Mouse (Mus musculus): ENCODE data around the gene Tlk2. TPM values are rescaled to one million over a fixed set of nuclear protein-coding genes. Genes with fewer than 3 reads are reported as not detected.
A peak's percentile ranks its signal among the peaks of the same experiment; 100 is the strongest.

The Tlk2 gene
- total RNA-seq, 2 experiments from 2014 or later: 37.5 to 40.0 TPM

DNA sequence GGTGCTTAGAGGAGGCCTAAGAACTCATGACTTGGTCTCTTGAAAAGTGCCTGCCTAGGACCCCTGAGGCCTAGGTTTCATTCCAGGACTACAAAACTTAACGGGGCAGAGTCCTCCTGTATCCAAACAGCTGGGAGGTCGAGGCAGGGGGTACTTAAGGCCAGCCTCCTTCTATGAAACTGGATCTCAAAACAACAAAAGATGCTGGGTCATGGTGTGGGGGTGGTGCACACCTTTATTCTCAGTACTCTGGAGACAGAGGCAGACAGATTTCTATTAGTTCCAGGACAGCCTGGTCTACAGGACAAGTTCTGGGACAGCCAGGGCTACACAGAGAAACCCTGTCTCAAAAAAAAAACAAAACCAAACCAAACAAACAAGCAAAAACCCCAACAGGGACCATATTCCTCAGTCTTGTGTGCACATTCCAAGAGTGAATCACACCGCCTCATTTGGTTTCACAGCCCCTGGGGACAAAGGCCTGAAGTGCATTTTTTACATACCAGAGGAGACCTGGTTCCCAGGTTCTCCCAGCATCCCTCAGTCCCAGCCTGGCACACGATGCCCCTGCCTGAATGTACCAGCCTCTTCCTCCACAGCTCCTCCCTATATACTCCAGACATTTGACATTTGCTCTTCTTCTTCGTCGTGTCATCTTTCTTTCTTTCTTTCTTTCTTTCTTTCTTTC, 18.8 kb upstream of the Tlk2 start:
- DNase-seq (ENCODE audit: low spot score): no peak

DNA sequence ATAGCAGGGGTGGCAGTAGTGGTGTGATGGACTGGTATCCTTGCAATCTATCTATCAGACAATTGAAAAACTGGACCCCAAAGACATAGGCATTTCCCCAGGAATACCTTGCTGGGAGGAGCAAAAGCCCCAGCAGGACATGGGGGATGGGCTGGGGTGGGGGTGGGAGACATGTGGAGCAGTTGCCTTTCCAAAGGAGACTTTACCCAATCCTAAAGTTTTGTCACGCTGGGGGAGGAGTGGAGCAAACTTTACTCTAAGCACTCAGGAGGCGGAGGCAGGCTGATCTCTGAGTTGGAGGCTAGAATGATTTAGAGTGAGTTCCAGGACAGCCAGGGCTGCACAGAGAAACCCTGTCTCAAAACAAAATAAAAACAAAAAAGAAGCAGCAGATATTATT, 17.2 kb upstream of the Tlk2 start:
- no peak for DNase-seq (ENCODE audit: low spot score)

DNA sequence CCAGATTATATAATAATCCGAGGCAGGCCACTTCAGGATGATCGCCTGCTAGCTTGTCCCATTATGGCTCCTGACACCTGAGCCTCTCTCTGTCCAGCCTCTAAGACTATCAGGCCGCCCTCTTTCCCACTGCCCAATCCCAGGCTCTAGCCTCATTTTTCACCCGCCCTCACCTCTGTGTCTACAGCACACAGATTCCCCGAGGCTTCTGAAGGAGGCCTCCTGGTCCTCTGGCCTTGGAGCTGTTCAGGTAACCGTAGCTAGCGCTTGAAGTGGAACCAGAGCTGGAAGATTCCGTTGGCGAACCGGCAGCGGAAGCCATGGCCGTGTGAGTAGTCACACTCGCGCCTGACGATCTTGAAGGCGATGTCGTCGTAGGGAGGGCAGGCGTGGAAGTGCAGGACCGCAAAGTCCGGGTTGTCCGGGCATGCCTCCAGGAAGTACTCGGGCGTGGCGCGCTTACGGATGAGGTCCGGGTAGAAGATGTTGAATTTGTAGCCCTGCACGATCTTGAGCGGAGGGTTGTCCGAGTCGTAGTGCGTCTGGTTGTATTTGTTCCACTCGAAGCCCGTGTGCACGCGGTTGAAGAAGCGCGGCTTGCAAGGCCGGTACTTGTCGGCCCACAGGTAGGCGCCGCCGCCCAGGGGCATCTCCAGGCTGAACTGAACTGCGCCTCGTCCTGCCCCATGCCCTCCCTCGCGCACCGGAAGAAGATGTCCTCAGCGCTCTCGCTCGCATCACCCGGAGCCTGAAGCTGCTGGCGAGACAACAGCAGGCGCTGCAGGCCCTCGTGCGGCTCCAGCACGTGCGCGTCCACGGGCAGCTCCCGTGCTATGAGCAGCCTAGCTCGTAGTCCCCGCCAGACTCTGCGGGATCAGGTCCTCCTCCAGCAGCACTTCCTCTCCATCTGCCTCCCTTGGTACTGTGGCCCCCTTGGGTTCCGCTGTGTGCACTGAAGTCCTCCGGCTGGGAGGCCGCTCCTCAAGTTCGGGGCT, 13.8 kb upstream of the Tlk2 start:
- no peak for DNase-seq (ENCODE audit: low spot score)

DNA sequence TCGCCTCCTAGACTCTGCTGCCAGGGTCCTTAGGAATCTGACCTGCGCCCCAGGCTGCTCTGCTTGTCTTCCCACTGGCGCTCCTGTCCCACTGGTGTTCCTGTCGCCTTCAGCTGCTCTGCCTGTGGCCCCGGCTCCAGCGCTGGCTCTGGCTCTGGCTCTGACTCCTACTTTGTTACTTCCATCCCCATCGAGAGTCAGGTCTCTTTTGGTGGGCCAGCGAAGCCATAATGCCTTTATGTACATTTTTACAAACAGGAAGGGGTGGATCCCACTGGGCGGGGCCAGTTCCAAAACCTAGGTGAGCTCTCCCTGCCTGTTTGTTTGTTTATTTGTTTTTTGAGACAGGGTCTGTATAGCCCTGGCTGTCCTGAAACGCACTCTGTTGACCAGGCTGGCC, 11.8 kb upstream of the Tlk2 start:
- DNase-seq (ENCODE audit: low spot score): no peak

DNA sequence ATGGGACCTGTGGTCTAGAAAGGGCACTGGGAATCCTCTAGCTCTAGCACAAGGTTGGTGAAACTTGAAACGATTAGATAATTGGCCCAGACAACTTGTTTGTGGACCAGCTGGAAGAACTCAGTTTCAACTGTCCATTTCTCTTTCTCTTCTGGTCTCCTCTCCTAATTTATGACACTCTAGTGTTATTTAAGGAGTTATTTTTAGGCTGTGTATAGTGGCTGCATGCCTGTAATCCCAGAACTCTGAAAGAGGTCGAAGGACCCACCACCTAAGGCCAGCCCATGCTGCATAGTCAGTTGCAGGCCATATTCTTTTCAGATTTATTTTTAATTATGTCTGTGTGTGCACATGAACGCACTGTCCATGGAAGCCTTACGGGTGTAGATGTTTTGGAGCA, 916 bp downstream of the Tlk2 start:
- peak; percentile 36 for DNase-seq (ENCODE audit: low spot score)

DNA sequence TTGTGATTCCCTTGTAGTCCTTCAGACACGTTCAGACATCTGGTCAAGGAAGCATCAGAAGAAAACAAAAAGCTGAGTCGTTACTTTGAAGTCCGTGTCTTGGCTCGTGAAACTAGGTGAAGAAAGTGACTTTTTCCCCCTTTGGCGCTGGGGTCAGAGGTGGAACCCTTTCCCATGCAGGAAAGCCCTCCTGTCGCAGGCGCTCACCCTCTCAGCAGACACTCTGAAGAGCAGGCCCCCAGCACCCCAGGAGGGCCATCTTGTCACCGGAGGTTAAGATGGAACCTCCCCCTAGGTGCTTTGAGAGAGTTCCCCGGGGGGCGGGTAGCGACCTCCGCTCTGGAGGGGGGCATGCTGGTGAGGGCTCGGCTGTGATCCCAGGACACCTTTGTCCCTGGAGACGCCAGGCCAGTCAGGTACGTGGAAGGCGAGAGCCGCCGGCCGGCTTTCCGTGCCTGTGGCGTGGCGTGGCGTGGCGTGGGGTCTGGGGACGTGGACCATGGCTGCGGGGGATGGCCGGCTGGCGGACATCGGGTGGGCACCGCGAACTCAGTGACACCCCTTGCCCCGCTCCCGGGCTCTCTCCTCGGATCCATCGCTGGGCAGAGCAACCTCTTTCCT, 2.0 kb downstream of the Tlk2 start:
- peak; percentile 34 for DNase-seq (ENCODE audit: low spot score)

DNA sequence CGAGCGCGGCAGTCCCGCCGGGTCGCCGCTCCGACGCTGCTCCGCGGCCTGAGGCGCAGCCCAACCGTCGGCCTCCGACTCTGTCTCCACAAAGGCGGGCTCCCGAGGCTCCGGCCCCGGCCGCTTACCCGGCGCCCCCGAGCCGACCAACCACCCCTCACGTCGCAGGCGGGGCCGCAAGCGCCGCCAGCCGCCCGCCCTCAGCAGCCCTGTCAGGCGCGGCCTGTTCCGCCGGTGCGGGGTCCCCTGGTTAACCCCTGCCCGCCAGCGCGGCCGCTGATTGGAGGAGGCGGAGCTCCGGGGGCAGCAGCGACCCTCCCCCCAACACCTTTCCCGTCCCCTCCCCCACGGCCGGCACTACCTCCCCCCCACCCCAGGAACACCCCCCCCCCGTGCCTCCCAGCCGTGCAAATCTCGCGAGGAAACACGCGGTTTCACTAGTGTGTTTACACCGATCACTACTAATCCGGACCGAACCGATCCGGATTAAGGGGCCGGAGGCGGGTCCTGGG, 2.6 kb downstream of the Tlk2 start:
- DNase-seq (ENCODE audit: low spot score): peak; percentile 88

DNA sequence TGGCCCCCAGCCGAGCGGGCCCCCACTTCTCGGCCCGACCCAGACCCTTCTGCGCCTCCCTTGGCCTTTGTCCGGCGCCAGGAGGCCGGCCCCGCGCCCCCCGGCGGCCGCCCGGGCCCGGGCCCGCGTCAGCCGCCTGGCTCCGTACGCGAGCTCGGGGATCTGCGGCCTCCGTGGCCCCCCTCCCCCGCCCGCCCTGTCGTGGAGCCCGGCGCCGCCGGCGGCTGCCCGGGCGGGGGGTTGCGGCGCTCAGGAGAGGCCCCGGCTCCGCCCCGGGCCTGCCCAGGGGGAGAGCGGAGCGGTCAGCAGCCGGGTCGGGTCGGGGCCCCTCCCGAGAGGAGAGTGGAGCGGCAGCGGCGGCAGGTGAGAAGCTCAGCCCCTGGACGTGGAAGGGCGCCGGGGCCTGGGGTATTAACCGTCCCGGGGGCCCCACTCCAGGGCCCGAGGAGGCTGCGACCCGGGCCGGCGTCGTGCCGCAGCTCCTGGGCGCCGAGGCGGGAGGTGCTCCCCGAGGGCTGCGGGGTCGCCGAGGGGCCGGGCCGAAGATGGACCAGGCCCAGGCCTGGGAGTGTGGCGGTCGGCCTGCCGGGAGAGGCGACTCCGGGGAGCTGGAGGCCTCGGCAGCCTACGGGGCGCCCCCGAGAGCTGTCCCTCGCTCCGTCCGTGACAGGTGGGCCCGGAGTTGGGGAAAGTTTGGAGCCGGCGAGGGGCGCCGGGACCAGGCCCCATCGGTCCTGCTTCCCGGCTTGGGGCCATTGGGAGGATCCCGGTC, 3.3 kb downstream of the Tlk2 start:
- DNase-seq (ENCODE audit: low spot score): peak; percentile 26

DNA sequence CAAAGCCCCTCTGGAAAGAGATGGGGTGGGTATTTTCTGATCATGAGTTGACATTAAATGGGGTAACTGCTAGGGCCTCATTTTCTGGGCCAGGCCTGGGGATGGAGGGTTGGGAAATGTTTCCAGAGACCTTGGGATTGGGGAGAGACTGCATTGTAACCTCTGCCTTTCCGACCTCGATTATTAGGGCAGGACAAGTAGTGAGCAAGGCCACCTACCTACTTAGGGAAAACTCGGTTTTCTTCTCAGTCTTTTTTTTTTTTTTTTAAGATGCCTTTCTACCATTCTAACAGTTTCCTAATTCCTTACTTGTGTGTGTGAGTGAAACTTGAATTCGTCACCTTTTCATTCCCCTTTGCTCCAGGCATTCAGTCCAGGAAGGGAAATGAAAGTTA, 3.9 kb downstream of the Tlk2 start:
- no peak for DNase-seq (ENCODE audit: low spot score)

DNA sequence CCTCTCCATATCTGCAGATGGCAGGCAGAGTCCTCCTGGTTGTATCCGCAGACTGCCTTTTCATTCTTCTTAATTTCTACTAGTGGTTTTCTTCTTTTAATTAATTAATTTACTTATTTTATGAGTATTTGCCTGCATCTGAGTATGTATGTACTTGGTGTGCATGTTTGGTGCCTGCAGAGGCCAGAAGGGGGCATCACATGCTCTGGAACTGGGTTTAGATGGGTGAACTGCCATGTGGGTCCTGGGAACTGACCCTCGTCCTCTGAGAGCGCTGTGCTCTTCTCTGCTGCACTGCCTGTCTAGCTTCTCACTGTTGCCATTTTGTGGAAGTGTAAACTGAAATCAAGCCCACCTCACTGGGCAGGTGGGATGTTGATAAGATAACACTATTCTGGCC, 6.1 kb downstream of the Tlk2 start:
- DNase-seq (ENCODE audit: low spot score): no peak

DNA sequence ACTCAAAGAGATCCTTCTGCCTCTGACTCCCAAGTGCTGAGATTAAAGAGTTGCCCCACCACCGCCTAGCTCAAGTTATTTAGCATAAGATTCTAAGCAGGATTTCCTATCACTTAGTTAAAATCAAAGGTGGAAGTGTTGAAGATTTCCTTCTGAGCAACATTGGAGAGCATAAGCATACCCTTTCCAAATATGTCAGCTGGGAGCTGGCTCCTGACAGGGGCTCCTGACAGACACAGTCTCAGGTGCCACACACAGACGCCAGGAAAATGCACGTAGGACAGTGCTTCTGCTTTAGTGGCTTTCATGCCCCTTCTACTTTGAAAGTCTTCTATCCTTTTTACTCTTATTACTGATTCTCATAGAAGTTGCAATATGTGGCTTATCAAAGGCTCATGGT, 13.6 kb downstream of the Tlk2 start:
- no peak for DNase-seq (ENCODE audit: low spot score)

DNA sequence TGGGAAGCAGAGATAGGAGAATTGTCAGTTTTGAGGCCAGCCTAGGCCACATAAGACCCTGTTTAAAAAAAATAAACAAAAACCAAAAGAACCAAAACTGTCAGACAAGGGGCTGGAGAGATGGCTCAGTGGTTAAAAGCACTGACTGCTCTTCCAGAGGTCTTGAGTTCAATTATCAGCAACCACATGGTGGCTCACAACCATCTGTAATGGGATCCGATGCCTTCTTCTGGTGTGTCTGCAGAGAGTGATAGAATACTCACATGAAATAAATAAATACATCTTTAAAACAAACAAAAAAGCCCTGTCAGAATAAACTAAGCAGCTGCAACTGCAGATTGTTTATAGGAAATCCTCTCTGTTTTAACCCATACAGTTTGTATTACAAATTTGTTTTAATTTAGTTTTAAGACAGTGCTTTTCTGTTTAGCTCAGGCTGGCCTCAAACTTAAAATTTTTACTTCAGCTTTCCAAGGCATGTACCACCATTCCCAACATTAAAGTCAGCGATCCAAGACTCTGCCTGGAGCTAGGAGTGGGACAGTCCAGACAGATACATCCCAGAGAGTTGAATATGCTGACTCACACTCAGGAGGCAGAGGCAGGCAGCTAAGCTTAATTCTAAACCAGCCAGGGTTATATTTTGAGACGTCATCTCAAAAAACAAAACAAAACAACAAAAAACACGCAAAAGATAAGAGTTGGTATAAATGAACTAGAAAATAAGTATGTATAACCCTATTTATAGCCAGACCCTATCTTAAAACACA, 18.5 kb downstream of the Tlk2 start:
- no peak for DNase-seq (ENCODE audit: low spot score)

DNA sequence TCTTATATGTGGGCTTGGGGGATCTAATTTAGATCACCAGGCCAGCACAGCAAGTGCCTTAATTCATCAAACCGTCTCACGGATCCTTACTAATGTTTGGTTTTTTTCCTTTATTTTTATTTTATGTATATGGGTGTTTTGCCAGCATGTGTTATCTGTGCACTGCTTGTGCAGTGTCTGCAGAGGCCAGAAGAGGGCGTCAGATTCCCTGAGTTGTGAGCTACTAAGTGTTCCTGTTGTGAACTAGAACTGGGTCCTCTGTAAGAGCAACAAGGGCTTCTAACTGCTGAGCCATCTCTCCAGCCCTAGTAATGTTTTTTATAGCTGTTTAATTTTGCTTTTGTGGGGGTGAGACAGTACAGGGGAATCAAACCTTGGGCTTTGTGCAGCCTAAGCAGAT, 23.8 kb downstream of the Tlk2 start:
- DNase-seq (ENCODE audit: low spot score): no peak

DNA sequence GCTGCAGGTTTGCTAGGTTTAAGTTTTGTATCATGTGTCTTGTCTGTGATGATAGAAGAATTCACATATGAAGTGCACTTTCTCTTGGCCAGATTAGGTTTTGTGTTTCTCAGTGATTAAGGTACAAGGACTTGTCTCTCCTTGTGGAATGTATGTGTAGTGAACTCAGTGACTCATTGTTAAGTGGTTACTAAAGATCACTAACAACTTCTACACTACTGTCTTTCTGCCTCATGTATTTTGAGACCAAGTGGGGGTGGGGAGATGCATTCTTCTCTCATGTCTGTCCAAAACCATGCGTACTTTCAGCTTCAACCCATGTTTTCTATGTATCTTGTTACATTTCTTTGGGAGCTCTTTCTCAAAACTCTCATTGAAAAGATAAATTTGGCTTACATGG, 31.4 kb downstream of the Tlk2 start:
- DNase-seq (ENCODE audit: low spot score): no peak

DNA sequence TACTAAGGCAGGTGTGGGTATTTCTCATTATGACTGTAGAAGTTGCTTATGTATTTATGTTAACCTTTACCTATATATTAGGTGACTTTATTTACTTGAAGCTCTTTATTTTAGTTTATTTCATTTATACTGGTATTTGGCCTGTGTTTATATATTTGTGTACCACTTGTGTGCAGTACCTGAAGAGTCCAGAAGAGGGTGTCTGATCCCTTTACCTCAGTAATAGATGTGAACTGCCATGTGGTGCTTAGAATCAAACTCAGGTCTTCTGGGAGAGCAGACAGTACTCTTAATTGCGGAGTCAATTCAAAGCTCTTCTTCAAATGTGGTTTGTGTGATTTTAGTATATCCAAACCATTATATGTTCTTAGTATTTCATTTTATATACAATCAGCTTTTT, 35.6 kb downstream of the Tlk2 start:
- no peak for DNase-seq (ENCODE audit: low spot score)

DNA sequence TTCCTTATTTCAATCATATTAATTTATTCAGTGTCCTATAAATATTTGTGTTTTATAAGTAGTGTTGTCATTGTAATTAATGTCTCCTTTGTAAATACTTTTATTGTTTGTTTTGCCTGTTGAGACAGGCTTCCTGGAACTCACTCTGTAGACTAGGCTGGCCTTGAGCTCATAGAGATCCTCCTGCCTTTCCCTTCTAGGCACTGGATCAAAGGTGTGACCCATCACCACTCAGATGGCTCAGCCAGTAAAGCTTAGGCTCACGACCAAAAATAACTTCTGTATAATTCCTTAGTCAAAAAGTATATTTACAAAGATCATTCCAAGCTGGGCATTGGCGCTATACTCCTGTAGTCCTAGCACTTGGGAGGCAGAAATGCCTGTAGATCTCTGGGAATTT, 39.2 kb downstream of the Tlk2 start:
- DNase-seq (ENCODE audit: low spot score): no peak

DNA sequence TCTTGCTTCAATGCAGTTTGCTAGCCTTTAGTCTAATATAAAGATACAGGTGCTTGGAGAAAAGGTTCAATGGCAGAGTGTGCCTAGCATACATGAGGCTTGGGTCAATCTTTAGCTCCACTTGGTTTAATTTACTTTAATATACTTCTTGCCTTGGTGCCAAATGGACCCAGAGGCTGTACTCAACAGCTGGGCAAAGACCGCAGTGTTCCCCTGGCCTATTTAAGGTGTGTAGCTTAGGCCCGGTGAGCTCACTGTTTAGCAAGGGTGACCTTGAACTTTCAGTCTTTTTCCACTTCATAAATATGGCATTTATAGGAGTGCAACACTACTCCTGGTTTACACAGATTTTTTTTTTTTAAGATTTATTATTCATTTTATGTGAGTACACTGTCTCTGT, 55.9 kb downstream of the Tlk2 start:
- DNase-seq (ENCODE audit: low spot score): no peak

DNA sequence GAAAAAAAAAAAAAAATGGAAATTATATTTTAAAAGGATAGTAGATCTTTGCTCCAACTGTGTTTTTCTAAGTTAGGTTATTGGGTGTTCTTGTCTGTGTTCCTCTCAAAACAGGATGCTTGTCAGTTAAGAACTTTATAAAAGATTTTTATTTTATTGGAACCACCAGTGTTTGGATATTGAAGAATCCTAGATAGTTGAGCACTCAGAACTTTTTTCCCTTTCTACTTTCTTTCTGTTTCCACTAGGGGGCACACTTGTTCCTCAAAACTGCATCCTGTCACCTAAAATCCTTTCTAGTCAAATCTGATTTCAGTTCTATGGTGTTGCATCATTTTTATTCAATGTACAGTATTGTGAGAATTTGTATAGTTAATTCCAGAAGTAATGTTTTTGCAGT, 62.4 kb downstream of the Tlk2 start:
- DNase-seq (ENCODE audit: low spot score): peak; percentile 15

DNA sequence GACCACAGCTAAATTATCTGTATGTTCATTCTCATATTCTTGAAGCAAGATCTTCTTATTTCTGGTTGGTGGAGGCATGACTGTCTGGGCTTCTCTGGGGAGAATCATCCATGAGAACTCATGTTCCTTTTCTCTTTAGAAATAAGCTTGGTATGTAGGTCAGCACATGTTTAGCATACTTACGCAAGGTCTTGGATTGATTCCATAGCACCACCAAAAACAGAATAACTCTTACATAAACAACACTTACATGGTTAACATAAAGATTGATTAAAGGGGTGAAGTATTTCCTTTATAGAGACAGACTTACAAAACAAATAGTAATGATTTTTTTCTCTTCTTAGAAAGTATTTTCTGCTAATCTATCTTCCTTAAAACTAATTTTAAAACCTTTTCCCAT, 67.8 kb downstream of the Tlk2 start:
- no peak for DNase-seq (ENCODE audit: low spot score)

DNA sequence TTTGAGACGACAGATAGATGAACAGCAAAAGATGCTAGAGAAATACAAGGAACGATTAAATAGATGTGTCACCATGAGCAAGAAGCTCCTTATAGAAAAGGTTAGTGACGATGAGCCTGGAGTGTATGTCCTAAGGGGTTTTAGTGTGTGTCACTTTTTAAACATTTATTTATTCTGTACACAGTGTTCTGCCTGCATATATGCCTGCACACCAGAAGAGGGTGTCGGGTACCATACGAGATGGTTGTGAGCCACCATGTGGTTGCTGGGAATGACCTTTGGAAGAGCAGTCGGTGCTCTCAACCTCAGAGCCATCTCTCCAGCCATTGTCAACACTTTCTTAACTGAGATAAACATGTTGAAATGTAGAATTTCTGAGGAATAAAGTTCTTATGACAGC, 68.2 kb downstream of the Tlk2 start:
- DNase-seq (ENCODE audit: low spot score): no peak

DNA sequence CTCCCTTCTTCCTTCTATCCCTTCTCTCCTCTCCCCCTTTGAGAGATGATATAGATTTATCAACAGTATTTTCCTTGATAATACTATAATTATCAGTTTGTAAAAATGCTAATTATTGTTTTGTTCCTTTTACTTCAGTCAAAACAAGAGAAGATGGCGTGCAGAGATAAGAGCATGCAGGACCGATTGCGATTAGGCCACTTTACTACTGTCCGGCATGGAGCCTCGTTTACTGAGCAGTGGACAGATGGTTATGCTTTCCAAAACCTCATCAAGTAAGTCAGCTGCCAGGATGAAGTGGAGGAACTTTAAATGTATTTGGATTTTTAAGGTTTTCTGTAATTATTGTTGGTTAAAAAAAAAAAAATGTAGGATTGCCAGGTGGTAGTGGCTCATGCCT, 68.7 kb downstream of the Tlk2 start:
- no peak for DNase-seq (ENCODE audit: low spot score)

Measured in gastrocnemius, adult 18-20 months (tissue).